Mouse (Mus musculus) limb, embryonic 12.5 days (tissue): ENCODE results near the gene Trim9. TPM values are rescaled to one million over a fixed set of nuclear protein-coding genes. Genes with fewer than 3 reads are reported as not detected.

Experiments
- ATAC-seq: fragments of 200-750 bp; cut with Nextera tagmentation; 2 replicates; pipeline ENCODE4 v1.8.0; 2017; ENCODE audit warnings: low read depth, moderate TSS enrichment; ENCODE audit not compliant: insufficient number of reproducible peaks, insufficient read depth, low FRiP score, low TSS enrichment
- H3K27ac ChIP-seq: fragments of 300-500 bp; sonication (generic); 2 replicates; pipeline ENCODE4 v1.5.1; 2016; ENCODE audit warnings: mild to moderate bottlenecking, moderate library complexity
- H3K27me3 ChIP-seq: fragments of 300-500 bp; sonication (generic); 2 replicates; pipeline ENCODE4 v1.6.1; 2016; ENCODE audit warnings: mild to moderate bottlenecking, moderate library complexity
- H3K36me3 ChIP-seq: fragments of 300-500 bp; sonication (generic); 2 replicates; pipeline ENCODE4 v1.6.1; 2016; ENCODE audit warnings: mild to moderate bottlenecking, moderate library complexity
- H3K4me1 ChIP-seq: fragments of 300-500 bp; sonication (generic); replicated peaks from 2 replicates; pipeline ENCODE4 v1.6.1; 2016
- H3K4me2 ChIP-seq: fragments of 300-500 bp; sonication (generic); 2 replicates; pipeline ENCODE4 v1.6.1; 2016; ENCODE audit warnings: mild to moderate bottlenecking, moderate library complexity
- H3K4me3 ChIP-seq: fragments of 300-500 bp; sonication (generic); replicated peaks from 2 replicates; pipeline ENCODE4 v1.5.1; 2016; ENCODE audit warnings: mild to moderate bottlenecking
- H3K9ac ChIP-seq: fragments of 300-500 bp; sonication (generic); replicated peaks from 2 replicates; pipeline ENCODE4 v1.6.1; 2016; ENCODE audit warnings: mild to moderate bottlenecking, moderate library complexity
- H3K9me3 ChIP-seq: fragments of 300-500 bp; sonication (generic); 2 replicates; pipeline ENCODE4 v1.6.1; 2016; ENCODE audit warnings: mild to moderate bottlenecking, moderate library complexity
- WGBS: fragments of 180-500 bp; shearing (Covaris S2); methylation state at CpG from one replicate; pipeline ENCODE4 v1.1.7; 2016; 5-methylcytosine and 5-hydroxymethylcytosine counted together
- polyA plus RNA-seq: library from polyadenylated mRNA; unstranded; fragments of >200 nt; fragmentation: Nextera tagmentation; extraction: Ambion mirVana; gene quantifications from 2 replicates; pipeline ENCODE4 v1.2.1, GENCODE M21; 2016

Trim9 gene
- polyA plus RNA-seq, 1 experiment from 2014 or later, result 0.90 TPM

DNA sequence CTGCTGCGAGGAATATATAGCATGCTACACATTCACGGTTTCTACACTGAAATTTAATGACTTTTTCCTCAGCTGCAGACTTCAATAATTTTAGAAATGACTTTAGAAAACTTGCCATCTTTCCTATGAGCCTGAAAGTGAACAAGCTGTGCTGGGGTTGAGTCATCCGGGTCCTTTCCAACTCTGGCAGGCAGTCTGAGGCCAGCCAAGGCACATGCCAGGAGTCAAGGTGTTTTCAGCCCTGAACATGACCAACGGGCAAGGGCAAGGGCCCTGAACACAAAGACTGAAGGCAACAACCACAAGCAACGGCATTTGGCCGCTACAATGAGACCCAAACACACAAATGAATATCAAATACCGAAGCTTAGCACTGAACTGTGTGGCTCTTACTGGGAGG, 21.6 kb downstream of the Trim9 start:
- Histone ChIP-seq H3K4me2 (no peak overlapping the region), H3K27ac (no peak overlapping the region), H3K4me3 (no peak overlapping the region), H3K27me3 (no peaks in the 10 kb centered on the region), H3K9ac (no peak overlapping the region), H3K9me3 (no peaks in the 10 kb centered on the region), H3K4me1 (no peaks in the 10 kb centered on the region), H3K36me3 (no peaks in the 10 kb centered on the region)
- 82% methylated on average over 7 of the region's 7 CpGs for whole genome bisulfite sequencing
- ATAC-seq, result no peak

DNA sequence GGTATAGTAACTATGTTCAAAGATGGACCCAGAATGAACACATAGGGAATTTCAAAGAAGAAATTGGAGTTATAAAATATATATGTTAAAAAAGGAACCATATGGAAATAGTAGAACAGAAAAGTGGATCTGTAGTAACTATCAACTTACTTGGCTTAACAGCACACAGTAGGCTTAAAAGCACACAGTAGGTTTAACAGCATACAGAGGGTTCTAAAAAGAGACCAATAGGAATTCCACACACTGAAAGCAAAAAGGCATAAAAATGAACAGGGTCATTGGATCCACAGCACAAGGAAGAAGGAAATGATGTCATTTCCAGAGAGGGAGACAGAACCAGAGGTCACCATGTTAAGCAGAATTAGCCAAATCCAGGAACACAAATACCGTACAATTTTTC, 24.6 kb downstream of the Trim9 start:
- no peaks in the 10 kb centered on the region for H3K9me3 ChIP-seq

DNA sequence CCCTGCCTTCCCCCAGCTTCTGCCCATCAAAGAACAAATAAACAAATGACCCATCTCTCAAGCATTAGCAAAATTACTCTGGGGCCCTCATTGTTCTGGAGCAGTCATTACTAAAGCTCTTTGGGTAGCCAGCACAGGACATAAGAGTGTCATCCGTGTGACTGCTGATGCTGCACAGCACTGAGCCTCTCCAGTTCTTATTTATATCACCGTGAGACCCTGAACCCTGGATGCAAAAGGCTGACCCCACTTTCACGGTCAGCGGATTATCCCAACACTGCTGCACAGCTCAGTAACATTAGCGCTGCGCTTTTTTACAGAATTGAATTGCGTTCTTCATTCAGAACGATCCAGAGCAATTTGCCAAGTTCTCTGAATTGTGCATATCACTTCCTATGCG, 31.3 kb downstream of the Trim9 start:
- Histone ChIP-seq H3K27ac (no peak overlapping the region), H3K4me3 (no peak overlapping the region), H3K36me3 (no peaks in the 10 kb centered on the region), H3K4me1 (no peaks in the 10 kb centered on the region), H3K4me2 (no peak overlapping the region), H3K27me3 (no peaks in the 10 kb centered on the region), H3K9ac (no peak overlapping the region), H3K9me3 (no peaks in the 10 kb centered on the region)
- no peak for ATAC-seq
- 85% methylated on average over 9 of the region's 9 CpGs for WGBS

More for the DNA sequence above, 24.6 kb downstream of the Trim9 start:
- H3K9ac ChIP-seq, result no peak overlapping the region
- H3K4me3 ChIP-seq, result no peak overlapping the region
- no peak for ATAC-seq
- no peak overlapping the region for H3K27ac ChIP-seq
- H3K4me2 ChIP-seq, result no peak overlapping the region
- no peaks in the 10 kb centered on the region for H3K27me3 ChIP-seq
- H3K4me1 ChIP-seq, result no peaks in the 10 kb centered on the region
- WGBS, result 81% methylated on average over 1 of the region's 1 CpGs
- H3K36me3 ChIP-seq, result no peaks in the 10 kb centered on the region

DNA sequence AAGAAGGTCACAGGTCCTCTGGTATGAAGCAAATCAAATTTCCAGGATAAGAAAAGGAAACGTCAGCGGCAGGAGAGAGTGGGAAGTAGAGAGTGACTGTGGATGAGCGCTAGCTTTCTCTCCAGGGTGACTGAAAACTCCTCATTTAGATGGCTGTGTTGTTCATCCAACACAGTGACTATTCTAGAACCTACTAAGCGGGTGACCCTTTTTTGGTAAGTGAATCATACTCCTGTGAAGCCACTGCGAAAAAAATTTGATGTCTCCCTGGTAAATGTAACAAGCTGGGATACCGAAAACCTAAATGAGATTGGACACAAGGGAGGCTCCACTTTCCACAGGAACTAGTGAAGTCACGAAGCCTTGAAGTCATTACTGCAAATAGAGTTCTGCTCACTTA, 39.5 kb downstream of the Trim9 start:
- H3K4me3 ChIP-seq, result no peak overlapping the region
- WGBS, result 83% methylated on average over 7 of the region's 7 CpGs
- H3K9ac ChIP-seq, result no peak overlapping the region
- H3K4me2 ChIP-seq, result no peak overlapping the region
- H3K9me3 ChIP-seq, result no peaks in the 10 kb centered on the region
- no peaks in the 10 kb centered on the region for H3K27me3 ChIP-seq
- no peaks in the 10 kb centered on the region for H3K4me1 ChIP-seq
- no peak for ATAC-seq
- no peak overlapping the region for H3K27ac ChIP-seq
- H3K36me3 ChIP-seq, result no peaks in the 10 kb centered on the region

DNA sequence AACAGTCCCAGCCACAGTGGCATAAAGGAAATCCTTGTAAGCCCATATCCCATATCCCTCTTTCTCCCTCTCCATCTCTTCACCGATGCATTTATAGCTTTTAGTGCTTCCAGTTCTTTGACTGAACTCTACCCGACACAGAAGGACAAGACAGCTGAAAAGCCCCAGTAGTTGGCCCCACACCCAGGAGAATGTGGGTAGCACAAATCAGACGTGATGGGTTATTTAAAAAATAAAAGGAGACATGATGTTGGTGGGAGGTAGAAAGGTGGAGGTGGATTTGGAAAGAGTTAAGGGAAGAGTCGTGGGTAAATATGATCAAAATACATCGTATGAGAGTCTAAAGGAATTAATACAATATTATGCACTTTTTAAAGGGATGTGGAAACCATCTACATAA, 40.4 kb downstream of the Trim9 start:
- Histone ChIP-seq H3K27ac (no peak overlapping the region), H3K27me3 (no peaks in the 10 kb centered on the region), H3K4me1 (no peaks in the 10 kb centered on the region), H3K9ac (no peak overlapping the region), H3K4me2 (no peak overlapping the region), H3K36me3 (no peaks in the 10 kb centered on the region), H3K4me3 (no peak overlapping the region), H3K9me3 (no peaks in the 10 kb centered on the region)
- no peak for ATAC-seq
- 82% methylated on average over 5 of the region's 5 CpGs for WGBS

DNA sequence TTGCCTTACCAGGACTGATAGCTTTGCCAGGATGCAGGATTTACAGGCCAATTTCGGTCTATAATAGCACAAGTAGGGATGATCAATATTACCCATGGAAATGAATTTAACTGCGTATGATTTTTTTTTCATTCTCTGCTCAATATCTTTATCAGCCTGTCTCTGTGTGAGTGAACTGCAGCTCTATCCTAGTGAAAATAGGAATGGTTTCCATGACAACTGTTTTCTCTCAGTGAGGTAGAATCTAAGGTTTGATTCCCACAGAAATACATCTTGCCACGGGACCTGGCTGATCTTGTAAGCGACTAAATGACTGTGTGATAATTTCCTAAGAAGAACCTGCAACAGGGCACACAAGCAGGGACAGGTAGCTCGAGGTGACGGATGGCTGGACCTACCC, 43.4 kb downstream of the Trim9 start:
- ATAC-seq, result no peak
- H3K4me2 ChIP-seq, result no peak overlapping the region
- 81% methylated on average over 6 of the region's 6 CpGs for whole genome bisulfite sequencing
- H3K36me3 ChIP-seq, result no peaks in the 10 kb centered on the region
- no peak overlapping the region for H3K9ac ChIP-seq
- no peak overlapping the region for H3K27ac ChIP-seq
- no peak overlapping the region for H3K4me3 ChIP-seq
- H3K9me3 ChIP-seq, result no peaks in the 10 kb centered on the region
- H3K27me3 ChIP-seq, result no peaks in the 10 kb centered on the region
- H3K4me1 ChIP-seq, result no peaks in the 10 kb centered on the region

DNA sequence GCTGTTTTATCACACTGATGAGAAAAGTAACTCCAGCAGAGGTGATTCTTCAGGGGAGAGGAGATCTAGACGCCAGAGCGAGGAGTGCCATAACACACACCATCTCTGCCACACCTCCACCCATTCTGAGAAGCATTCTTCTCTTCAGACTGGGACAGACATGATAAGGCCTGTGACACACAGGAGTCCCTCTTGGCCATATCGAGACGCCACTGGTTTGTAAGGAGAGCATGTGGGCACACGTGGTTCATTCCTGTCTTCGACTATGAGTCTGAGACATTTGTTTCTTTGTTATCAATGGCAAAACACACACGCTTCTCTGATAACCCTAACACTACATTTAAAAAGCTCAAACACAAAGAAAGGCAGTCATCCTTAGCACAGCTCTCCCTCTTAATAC, 43.9 kb downstream of the Trim9 start:
- 89% methylated on average over 7 of the region's 7 CpGs for WGBS
- no peak for ATAC-seq
- Histone ChIP-seq H3K4me3 (no peak overlapping the region), H3K4me1 (no peaks in the 10 kb centered on the region), H3K27ac (no peak overlapping the region), H3K27me3 (no peaks in the 10 kb centered on the region), H3K9me3 (no peaks in the 10 kb centered on the region), H3K9ac (no peak overlapping the region), H3K4me2 (no peak overlapping the region), H3K36me3 (no peaks in the 10 kb centered on the region)

DNA sequence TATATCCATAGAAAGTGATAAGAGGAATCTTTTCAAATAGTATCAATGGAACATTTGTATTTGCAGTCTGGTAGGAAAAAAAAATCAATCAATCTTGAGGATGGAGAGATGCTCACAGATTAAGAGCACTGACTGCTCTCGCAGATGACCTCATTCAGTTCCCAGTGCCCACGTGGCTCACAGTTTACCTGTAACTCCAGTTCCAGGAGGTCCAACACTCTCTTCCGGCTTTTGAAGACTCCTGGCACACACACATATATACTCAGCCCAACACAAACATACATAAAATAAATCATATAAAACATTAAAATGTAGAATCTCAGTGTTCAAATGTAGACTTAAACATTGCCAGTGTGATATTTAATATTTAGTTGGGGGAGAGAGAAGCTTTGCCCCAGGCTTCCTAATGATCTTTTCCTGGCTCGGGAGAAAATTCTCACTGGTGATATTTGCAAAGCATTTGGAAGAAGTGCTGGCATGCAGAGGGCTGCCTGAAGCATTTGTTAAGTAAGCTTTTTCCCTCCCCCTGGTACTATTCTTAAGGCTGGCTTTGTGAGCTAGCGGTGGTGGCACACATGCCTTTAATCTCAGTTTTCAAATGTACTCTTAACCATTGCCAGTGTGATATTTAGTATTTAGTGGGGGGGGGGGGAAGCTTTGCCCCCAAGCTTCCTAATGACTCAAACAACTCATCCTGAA, 45.2 kb downstream of the Trim9 start:
- ATAC-seq, result no peak
- Histone ChIP-seq H3K4me2 (no peak overlapping the region), H3K27me3 (no peaks in the 10 kb centered on the region), H3K9me3 (no peaks in the 10 kb centered on the region), H3K4me3 (no peak overlapping the region), H3K36me3 (no peaks in the 10 kb centered on the region), H3K4me1 (no peaks in the 10 kb centered on the region), H3K9ac (no peak overlapping the region), H3K27ac (no peak overlapping the region)
- WGBS, result 71% methylated on average over 5 of the region's 5 CpGs

DNA sequence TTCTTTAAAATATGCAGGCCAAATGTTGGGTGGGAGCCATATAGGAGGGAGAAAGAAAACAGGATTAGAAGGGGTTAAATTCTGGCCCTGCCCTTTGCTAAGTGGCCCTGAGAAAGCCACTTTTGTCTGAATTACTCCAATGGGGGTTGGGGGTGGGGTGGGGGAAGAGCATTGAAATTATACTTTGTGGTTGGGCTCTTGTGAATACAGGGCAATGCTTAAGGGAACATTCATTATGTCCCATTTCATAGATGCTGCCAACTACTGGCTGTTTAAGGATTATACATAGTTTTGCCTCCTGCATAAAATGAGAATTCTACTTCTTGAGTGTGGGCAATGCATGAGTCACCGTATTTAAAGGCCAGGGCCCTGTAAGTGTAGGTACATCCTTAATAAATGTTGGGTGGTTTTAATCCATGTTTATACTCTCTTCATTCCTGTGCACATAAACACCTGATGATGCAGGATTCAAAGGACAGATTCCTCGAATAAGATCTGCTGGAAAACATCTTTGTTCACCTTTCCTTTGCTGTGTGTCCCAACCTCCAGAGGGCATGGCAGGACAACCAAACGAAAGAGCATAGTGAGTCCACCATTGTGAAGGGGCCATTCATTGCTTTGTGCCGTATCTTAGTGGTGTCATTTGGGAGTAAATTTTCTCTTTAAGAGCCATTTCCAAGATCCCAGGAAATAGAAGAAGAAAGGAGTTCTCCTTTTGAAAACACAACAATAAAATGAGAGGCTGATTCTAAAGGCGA, 53.3 kb downstream of the Trim9 start:
- Histone ChIP-seq H3K9ac (no peak overlapping the region), H3K36me3 (no peaks in the 10 kb centered on the region), H3K4me1 (no peaks in the 10 kb centered on the region), H3K9me3 (no peaks in the 10 kb centered on the region), H3K4me3 (no peak overlapping the region), H3K27me3 (no peaks in the 10 kb centered on the region), H3K4me2 (no peak overlapping the region), H3K27ac (no peak overlapping the region)
- no peak for ATAC-seq
- WGBS, result 76% methylated on average over 5 of the region's 5 CpGs

DNA sequence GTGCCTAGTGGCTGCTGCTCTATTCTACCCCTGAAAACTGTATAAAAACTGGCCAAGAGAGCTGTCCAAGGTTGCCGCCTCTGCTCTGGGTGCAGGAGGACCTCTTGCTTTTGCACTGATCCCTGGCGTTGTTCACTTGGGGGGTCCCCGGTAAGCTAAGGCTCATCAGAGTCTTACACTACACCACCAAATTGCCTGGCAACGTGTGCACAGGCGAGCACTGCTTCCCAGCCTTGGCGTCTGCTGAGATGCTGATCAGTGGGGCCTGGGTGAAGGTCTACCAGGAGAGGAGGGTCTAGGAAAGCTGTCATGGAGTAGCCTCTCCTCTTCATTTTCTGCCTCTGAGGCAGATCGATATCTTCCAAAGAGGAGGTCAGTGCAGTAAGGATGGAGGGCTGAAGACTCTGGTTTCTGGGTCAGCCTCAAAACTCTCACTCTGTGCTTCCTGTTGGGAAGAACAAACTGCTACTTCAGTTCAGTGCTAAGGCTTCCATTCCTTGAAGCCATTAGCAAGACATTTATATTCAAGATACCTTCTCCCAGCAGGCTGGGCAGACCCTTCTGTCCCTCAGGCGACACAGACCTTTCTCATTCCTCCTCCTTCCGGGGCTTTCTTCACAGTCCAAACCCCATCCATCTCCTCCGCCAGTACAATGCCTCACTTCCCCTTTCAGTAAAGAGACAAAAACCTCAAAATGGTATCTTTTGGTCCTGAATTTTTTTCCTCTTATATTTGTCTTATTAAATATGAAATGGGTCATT, 54.1 kb downstream of the Trim9 start:
- ATAC-seq, result no peak
- Histone ChIP-seq H3K4me1 (no peaks in the 10 kb centered on the region), H3K36me3 (no peaks in the 10 kb centered on the region), H3K4me2 (no peak overlapping the region), H3K4me3 (no peak overlapping the region), H3K27me3 (no peaks in the 10 kb centered on the region), H3K27ac (no peak overlapping the region), H3K9ac (no peak overlapping the region), H3K9me3 (no peaks in the 10 kb centered on the region)
- 92% methylated on average over 10 of the region's 10 CpGs for WGBS

DNA sequence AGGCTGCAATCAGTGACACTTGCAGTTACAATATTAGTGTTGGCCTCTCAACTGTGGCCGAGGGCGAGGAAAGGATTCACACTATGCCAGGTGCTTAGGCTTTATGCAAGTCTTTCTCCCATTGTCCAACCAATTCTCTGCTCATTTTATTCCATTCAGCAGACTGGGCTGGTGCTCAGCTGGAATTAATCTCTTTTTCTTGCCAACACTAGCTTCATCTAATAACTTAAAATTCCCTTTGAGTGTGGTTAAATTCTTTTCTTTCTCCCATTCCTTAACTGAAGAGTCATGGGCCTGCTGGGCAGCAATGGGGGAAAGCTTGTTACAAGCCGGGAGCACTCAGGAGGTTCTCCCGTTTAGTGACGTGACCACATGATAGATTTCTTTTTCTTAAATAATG, 61.9 kb downstream of the Trim9 start:
- WGBS, result 79% methylated on average over 5 of the region's 5 CpGs
- Histone ChIP-seq H3K36me3 (no peaks in the 10 kb centered on the region), H3K9ac (no peak overlapping the region), H3K9me3 (no peaks in the 10 kb centered on the region), H3K4me3 (no peak overlapping the region), H3K27ac (no peak overlapping the region), H3K27me3 (no peaks in the 10 kb centered on the region; the same call in 1 of the 2 replicates), H3K4me2 (no peak overlapping the region), H3K4me1 (no peaks in the 10 kb centered on the region)
- ATAC-seq, result no peak
